Mouse (Mus musculus): ENCODE data around the gene Sh3gl3. TPM values are rescaled to one million over a fixed set of nuclear protein-coding genes. Genes with fewer than 3 reads are reported as not detected.
"Not testable (repeated sequence)": the region's sequence is repeated elsewhere in the genome, so short reads cannot be mapped to it uniquely, and the experiment has no call there.

Gene Sh3gl3
- polyA plus RNA-seq, 1 experiment, result not detected

DNA sequence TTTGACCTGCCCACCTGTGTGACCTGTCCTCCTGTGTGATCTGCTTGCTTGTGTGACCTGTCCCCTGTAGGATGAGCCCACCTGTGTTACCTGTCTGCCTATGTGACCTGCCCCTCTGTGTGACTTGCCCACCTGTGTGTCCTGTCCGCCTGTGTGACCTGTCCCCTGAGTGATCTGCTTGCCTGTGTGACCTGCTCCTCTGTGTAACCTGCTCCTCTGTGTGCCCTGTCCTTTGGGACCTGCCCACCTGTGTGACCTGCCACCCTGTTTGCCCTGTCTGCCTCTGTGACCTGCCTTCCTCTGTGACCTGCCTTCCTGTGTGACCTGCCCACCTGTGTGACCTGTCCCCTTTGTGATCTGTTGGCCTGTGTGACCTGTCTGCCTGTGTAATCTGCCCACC is 79.7 kb downstream of the Sh3gl3 start:
- no peaks in the 10 kb centered on the region for H3K9me3 ChIP-seq (ENCODE audit: control insufficient read depth, low read length)
- no peaks in the 10 kb centered on the region for H3K36me3 ChIP-seq (ENCODE audit: control insufficient read depth)
- no peaks in the 10 kb centered on the region for H3K27me3 ChIP-seq (ENCODE audit: control insufficient read depth)
- TF ChIP-seq TAL1 (IDR thresholded peaks at IDR 0.05; ENCODE audit: low read length), result no peak
- TF ChIP-seq GATA1 (IDR thresholded peaks at IDR 0.05; ENCODE audit: low read length), result no peak
- no peak overlapping the region for H3K4me3 ChIP-seq (replicated peaks)
- H3K4me1 ChIP-seq (ENCODE audit: control insufficient read depth), result no peaks in the 10 kb centered on the region

DNA sequence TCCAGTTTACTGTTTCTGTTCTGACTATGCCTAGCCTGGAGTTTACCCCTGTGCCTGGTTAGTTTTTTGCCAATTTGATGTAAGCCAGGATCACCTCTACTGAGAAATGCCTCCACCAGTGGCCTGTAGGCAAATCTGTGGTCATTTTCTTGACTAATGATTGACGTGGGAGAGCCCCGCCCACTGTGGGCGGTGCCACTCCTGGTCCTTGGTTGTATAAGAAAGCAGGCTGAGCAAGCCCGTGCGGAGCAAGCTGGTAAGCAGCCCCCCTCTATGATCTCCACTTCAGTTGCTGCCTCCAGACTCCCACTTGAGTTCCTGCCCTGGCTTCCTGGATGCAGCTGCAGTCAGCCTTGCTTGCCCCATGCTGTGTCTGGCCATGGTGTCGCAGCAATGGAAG is 83.3 kb downstream of the Sh3gl3 start:
- Histone ChIP-seq H3K36me3 (ENCODE audit: control insufficient read depth) (no peaks in the 10 kb centered on the region), H3K27me3 (ENCODE audit: control insufficient read depth) (no peaks in the 10 kb centered on the region), H3K9me3 (ENCODE audit: control insufficient read depth, low read length) (no peaks in the 10 kb centered on the region), H3K4me1 (ENCODE audit: control insufficient read depth) (no peaks in the 10 kb centered on the region), H3K4me3 (replicated peaks) (no peak overlapping the region)
- no peak for TF ChIP-seq TAL1 (IDR thresholded peaks at IDR 0.05; ENCODE audit: low read length)
- TF ChIP-seq GATA1 (IDR thresholded peaks at IDR 0.05; ENCODE audit: low read length), result no peak

DNA sequence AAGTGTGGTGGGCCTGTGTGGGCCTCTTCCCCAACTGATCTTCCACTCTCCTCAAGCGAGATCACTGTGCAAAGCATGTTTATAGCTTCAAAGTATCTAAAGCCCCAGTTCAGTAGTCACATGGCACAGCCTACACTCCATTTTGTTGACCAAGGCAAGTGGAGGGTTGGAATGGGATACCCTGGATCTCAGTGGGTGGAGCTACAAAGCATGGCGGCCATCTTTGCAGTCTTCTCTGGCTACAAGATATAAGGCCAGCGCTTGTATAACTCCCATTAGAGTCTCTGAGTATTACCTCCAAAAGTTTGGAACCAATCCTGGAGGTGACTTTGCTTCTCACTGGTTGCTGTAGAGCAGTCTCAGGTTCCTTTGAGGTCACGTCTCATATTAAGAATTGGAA is 83.9 kb downstream of the Sh3gl3 start:
- Histone ChIP-seq H3K36me3 (ENCODE audit: control insufficient read depth) (no peaks in the 10 kb centered on the region), H3K4me3 (replicated peaks) (no peak overlapping the region), H3K27me3 (ENCODE audit: control insufficient read depth) (no peaks in the 10 kb centered on the region), H3K4me1 (ENCODE audit: control insufficient read depth) (no peaks in the 10 kb centered on the region), H3K9me3 (ENCODE audit: control insufficient read depth, low read length) (no peaks in the 10 kb centered on the region)
- TF ChIP-seq TAL1 (IDR thresholded peaks at IDR 0.05; ENCODE audit: low read length) (no peak), GATA1 (IDR thresholded peaks at IDR 0.05; ENCODE audit: low read length) (no peak)

DNA sequence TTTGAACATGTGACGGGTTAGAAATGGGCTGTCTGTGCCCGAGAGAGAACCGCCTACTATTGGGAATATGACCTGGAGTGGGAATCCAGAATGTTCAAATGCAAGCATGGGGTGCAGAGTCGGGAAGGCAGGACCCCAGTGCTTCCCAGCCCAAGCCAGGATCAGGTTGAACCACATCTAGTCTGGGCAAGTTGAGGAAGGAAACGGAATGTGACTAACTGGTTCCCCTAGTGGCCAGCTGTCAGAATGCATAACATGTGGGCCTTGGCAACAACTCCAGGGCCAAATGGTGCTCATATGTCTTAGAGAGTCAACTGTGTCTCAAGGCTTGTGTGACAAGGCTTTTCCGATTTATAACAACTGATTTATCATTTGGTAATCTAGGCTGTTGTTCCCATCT is 86.6 kb downstream of the Sh3gl3 start:
- Histone ChIP-seq H3K36me3 (ENCODE audit: control insufficient read depth) (no peaks in the 10 kb centered on the region), H3K4me3 (replicated peaks) (no peak overlapping the region), H3K27me3 (ENCODE audit: control insufficient read depth) (no peaks in the 10 kb centered on the region), H3K4me1 (ENCODE audit: control insufficient read depth) (no peaks in the 10 kb centered on the region), H3K9me3 (ENCODE audit: control insufficient read depth, low read length) (no peaks in the 10 kb centered on the region)
- TF ChIP-seq TAL1 (IDR thresholded peaks at IDR 0.05; ENCODE audit: low read length) (no peak), GATA1 (IDR thresholded peaks at IDR 0.05; ENCODE audit: low read length) (no peak)

DNA sequence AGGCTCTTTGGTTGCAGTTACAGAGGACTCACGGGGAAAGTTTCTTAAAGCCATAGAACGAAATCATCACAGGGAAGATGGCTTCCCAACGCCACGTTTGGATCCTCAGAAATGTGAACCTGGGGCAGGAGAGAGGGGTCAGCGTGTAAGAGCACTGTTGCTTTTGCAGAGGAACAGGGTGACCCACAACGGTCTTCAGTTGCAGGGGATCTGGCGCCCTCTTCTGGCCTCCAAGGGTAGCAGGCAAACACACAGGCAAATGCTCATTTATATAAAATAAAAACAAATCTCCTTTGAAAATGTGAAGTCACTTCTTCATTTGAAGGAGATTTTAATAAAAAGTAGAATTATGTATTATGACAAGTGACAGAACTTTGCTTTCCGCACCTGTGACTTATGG is 89.5 kb downstream of the Sh3gl3 start:
- Histone ChIP-seq H3K36me3 (ENCODE audit: control insufficient read depth) (no peaks in the 10 kb centered on the region), H3K4me1 (ENCODE audit: control insufficient read depth) (no peaks in the 10 kb centered on the region), H3K9me3 (ENCODE audit: control insufficient read depth, low read length) (no peaks in the 10 kb centered on the region), H3K27me3 (ENCODE audit: control insufficient read depth) (no peaks in the 10 kb centered on the region), H3K4me3 (replicated peaks) (no peak overlapping the region)
- no peak for TF ChIP-seq GATA1 (IDR thresholded peaks at IDR 0.05; ENCODE audit: low read length)
- no peak for TF ChIP-seq TAL1 (IDR thresholded peaks at IDR 0.05; ENCODE audit: low read length)

DNA sequence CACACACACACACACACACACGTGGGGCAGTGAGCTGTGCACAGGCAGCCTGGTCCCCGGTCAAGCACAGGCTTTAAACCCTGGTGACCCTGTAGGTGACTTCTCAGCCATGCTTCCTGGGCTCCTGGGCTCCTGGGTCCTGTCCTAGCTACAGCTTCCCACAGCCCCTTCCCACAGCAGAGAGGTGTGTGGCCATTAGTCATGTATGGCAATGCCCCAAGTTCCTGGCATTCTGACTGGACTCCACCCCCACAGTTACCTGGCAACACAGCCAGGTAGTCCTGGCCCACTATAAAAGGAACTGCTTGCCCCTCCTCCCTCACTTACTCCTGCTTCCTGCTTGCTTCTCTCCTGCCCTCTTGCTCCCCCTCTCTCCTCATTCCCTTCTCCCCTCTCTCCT is 90.5 kb downstream of the Sh3gl3 start:
- Histone ChIP-seq H3K36me3 (ENCODE audit: control insufficient read depth) (no peaks in the 10 kb centered on the region), H3K27me3 (ENCODE audit: control insufficient read depth) (no peaks in the 10 kb centered on the region), H3K4me3 (replicated peaks) (no peak overlapping the region), H3K9me3 (ENCODE audit: control insufficient read depth, low read length) (no peaks in the 10 kb centered on the region), H3K4me1 (ENCODE audit: control insufficient read depth) (no peaks in the 10 kb centered on the region)
- TF ChIP-seq TAL1 (IDR thresholded peaks at IDR 0.05; ENCODE audit: low read length) (no peak), GATA1 (IDR thresholded peaks at IDR 0.05; ENCODE audit: low read length) (no peak)

DNA sequence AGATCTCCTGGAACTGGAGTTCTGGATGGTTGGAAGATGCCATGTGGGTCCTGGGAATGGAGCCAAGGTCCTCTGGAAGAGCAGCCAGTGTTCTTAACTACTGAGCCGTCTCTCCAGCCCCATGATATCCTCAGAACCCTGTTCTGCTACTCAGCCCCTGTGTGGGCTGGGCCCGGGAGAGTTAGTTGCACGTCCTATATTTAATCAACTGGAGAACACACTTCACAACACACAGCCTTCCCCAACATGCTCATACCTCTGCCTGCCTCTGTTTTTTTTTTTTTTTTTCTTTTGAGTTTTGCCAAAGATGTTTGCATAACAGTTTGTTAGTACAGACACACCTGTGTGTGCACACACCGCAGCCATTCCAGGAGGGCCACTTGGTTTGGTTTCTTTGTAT is 91.7 kb downstream of the Sh3gl3 start:
- Histone ChIP-seq H3K4me1 (ENCODE audit: control insufficient read depth) (no peaks in the 10 kb centered on the region), H3K27me3 (ENCODE audit: control insufficient read depth) (no peaks in the 10 kb centered on the region), H3K36me3 (ENCODE audit: control insufficient read depth) (no peaks in the 10 kb centered on the region), H3K9me3 (ENCODE audit: control insufficient read depth, low read length) (no peaks in the 10 kb centered on the region), H3K4me3 (replicated peaks) (no peak overlapping the region)
- no peak for TF ChIP-seq TAL1 (IDR thresholded peaks at IDR 0.05; ENCODE audit: low read length)
- no peak for TF ChIP-seq GATA1 (IDR thresholded peaks at IDR 0.05; ENCODE audit: low read length)

DNA sequence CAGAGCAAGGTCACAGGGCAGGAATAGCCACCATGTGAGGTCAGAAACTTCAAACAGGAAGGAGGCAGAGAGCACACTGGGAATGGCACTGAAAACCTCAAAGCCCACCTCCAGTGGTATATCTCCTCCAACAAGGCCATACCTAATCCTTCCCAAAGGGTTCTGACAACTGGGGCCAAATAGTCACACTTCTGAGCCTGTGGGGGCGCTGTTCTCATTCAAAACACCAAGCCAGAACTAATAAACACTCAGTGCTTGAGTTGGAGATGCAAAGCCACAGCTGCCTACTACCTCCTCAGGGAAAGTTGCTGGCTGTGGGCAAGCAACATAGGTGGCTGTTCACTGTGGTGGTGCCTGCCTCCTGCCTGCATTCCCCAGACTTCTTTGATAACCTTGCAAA is 96.3 kb downstream of the Sh3gl3 start:
- Histone ChIP-seq H3K4me3 (replicated peaks) (no peak overlapping the region), H3K36me3 (ENCODE audit: control insufficient read depth) (no peaks in the 10 kb centered on the region), H3K4me1 (ENCODE audit: control insufficient read depth) (no peaks in the 10 kb centered on the region), H3K9me3 (ENCODE audit: control insufficient read depth, low read length) (no peaks in the 10 kb centered on the region), H3K27me3 (ENCODE audit: control insufficient read depth) (no peaks in the 10 kb centered on the region)
- TF ChIP-seq TAL1 (IDR thresholded peaks at IDR 0.05; ENCODE audit: low read length) (no peak), GATA1 (IDR thresholded peaks at IDR 0.05; ENCODE audit: low read length) (no peak)

DNA sequence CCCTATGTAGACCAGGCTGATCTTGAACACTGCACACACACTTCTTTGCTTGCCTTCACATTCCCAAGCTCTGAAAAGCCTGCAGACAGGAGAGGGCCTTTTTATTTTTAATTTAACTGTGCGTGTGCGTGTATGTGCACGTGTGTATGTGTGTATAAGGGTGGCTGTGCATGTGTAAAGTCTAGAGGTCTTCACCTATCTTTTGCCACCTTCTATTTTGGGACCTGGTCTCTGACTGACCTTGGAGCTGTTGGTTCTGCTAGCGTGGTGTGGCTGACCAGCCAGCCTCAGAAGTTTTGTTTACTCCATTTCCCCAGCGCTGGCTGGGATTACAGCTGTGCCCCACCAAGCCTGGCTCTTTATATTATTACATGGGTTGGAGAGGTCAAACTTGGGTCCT is 98.1 kb downstream of the Sh3gl3 start:
- no peak for TF ChIP-seq TAL1 (IDR thresholded peaks at IDR 0.05; ENCODE audit: low read length)
- no peak for TF ChIP-seq GATA1 (IDR thresholded peaks at IDR 0.05; ENCODE audit: low read length)
- Histone ChIP-seq H3K4me3 (replicated peaks) (no peak overlapping the region), H3K9me3 (ENCODE audit: control insufficient read depth, low read length) (no peaks in the 10 kb centered on the region), H3K27me3 (ENCODE audit: control insufficient read depth) (no peaks in the 10 kb centered on the region), H3K4me1 (ENCODE audit: control insufficient read depth) (no peaks in the 10 kb centered on the region), H3K36me3 (ENCODE audit: control insufficient read depth) (no peaks in the 10 kb centered on the region)

DNA sequence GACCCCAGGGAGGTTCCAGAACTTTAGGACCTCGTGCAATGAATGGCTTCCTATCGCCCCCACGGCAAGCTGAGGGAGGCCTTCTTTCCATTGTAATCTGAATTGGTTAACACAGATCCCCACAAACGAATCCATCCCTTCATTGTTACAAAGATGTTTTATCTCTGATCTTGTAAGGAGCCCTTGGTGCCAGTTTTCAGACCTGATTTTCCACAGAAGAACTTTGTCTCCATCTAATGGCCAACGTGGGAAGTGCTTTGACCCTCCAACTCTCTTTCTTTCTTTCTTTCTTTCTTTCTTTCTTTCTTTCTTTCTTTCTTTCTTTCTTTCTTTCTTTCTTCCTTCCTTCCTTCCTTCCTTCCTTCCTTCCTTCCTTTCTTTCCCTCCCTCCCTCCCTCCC is 99.2 kb downstream of the Sh3gl3 start:
- not testable (repeated sequence) for H3K9me3 ChIP-seq (ENCODE audit: control insufficient read depth, low read length); H3K36me3 ChIP-seq (ENCODE audit: control insufficient read depth); H3K4me1 ChIP-seq (ENCODE audit: control insufficient read depth); H3K4me3 ChIP-seq (replicated peaks); H3K27me3 ChIP-seq (ENCODE audit: control insufficient read depth)

All from erythroblast, embryonic 14.5 days (primary cell).